Mouse (Mus musculus): ENCODE measurements at regions not wholly inside any gene's neighbourhood (a gene's known extent, or its start where the extent isn't known, plus 50 kb on each side); places are given as distances from the start of the nearest gene placed in this dataset.

- no peaks in the 10 kb centered on the region for H3K79me2 ChIP-seq (ENCODE audit: control insufficient read depth, insufficient read depth, low read length, poor library complexity)
- H3K36me3 ChIP-seq (ENCODE audit: control insufficient read depth in 1 of 2, insufficient read depth in 2 of 2, low read length in 2 of 2) = no peaks in the 10 kb centered on the region
- H3K4me1 ChIP-seq (ENCODE audit: control insufficient read depth in 1 of 2, insufficient read depth in 2 of 2, low read length in 2 of 2) = no peaks in the 10 kb centered on the region
- no peak overlapping the region for H3K27ac ChIP-seq (ENCODE audit: control insufficient read depth, low read depth, low read length)
- no peaks in the 10 kb centered on the region for H3K9me3 ChIP-seq (replicated peaks; ENCODE audit: insufficient read depth, low read length)
- H3K9ac ChIP-seq (ENCODE audit: control insufficient read depth, low read depth, low read length, poor library complexity, severe bottlenecking) = no peak overlapping the region
- TF ChIP-seq MYC (IDR thresholded peaks at IDR 0.05; ENCODE audit: low read depth, low read length) (no peak), GABPA (IDR thresholded peaks at IDR 0.05; ENCODE audit: low read depth, low read length) (no peak), ZKSCAN1 (IDR thresholded peaks at IDR 0.05; ENCODE audit: low read depth, low read length) (no peak), SIN3A (IDR thresholded peaks at IDR 0.05; ENCODE audit: low read length) (no peak), GATA1 (IDR thresholded peaks at IDR 0.05; ENCODE audit: low read depth, low read length) (no peak), ZMIZ1 (IDR thresholded peaks at IDR 0.05; ENCODE audit: low read depth, low read length) (no peak), ZNF384 (IDR thresholded peaks at IDR 0.05; ENCODE audit: low read depth, low read length) (no peak), TCF12 (IDR thresholded peaks at IDR 0.05; ENCODE audit: low read depth, low read length) (no peak), E2F4 (IDR thresholded peaks at IDR 0.05; ENCODE audit: borderline replicate concordance, low read depth, low read length) (no peak), CTCF (IDR thresholded peaks at IDR 0.05 in 2 of 3, conservative IDR thresholded peaks at IDR 0.05 in 1 of 3; ENCODE audit: control insufficient read depth in 1 of 3, insufficient read depth in 1 of 3, low read depth in 2 of 3, low read length in 3 of 3, poor library complexity in 1 of 3, severe bottlenecking in 1 of 3) (no peak), ETS1 (IDR thresholded peaks at IDR 0.05; ENCODE audit: low read depth, low read length) (no peak), CHD2 (IDR thresholded peaks at IDR 0.05; ENCODE audit: low read length) (no peak)
- DNase-seq (ENCODE audit: low read depth, low spot score) = no peak
- no peaks in the 10 kb centered on the region; a peak in 1 of 4 replicates for H3K27me3 ChIP-seq (ENCODE audit: control insufficient read depth in 1 of 2, insufficient read depth in 2 of 2, low read length in 2 of 2)
- no peak overlapping the region for H3K4me3 ChIP-seq (ENCODE audit: control insufficient read depth in 1 of 2, insufficient read depth in 1 of 2, low read depth in 2 of 2, low read length in 2 of 2)
Measured at GRCm38 (mm10) chr1:43367151-43367895, 77.1 kb upstream of the Nck2 start.

GRCm38 (mm10) chr1:43371863-43372262, 72.5 kb upstream of the Nck2 start:
- Histone ChIP-seq H3K27me3 (ENCODE audit: control insufficient read depth in 1 of 2, insufficient read depth in 2 of 2, low read length in 2 of 2) (no peaks in the 10 kb centered on the region), H3K36me3 (ENCODE audit: control insufficient read depth in 1 of 2, insufficient read depth in 2 of 2, low read length in 2 of 2) (no peaks in the 10 kb centered on the region), H3K27ac (ENCODE audit: control insufficient read depth, low read depth, low read length) (no peak overlapping the region), H3K9ac (ENCODE audit: control insufficient read depth, low read depth, low read length, poor library complexity, severe bottlenecking) (no peak overlapping the region), H3K4me1 (ENCODE audit: control insufficient read depth in 1 of 2, insufficient read depth in 2 of 2, low read length in 2 of 2) (no peaks in the 10 kb centered on the region; a peak in 1 of 4 replicates), H3K9me3 (replicated peaks; ENCODE audit: insufficient read depth, low read length) (no peaks in the 10 kb centered on the region), H3K79me2 (ENCODE audit: control insufficient read depth, insufficient read depth, low read length, poor library complexity) (no peaks in the 10 kb centered on the region), H3K4me3 (ENCODE audit: control insufficient read depth in 1 of 2, insufficient read depth in 1 of 2, low read depth in 2 of 2, low read length in 2 of 2) (no peak overlapping the region)
- TF ChIP-seq BHLHE40 (IDR thresholded peaks at IDR 0.05; ENCODE audit: borderline replicate concordance, low read depth, low read length) = no peak
- no peak for TF ChIP-seq MYC (IDR thresholded peaks at IDR 0.05; ENCODE audit: low read depth, low read length)
- no peak for TF ChIP-seq RAD21 (IDR thresholded peaks at IDR 0.05; ENCODE audit: low read depth, low read length)
- TF ChIP-seq POLR2A (IDR thresholded peaks at IDR 0.05; ENCODE audit: control insufficient read depth in 1 of 2, insufficient read depth in 1 of 2, low read depth in 1 of 2, low read length in 2 of 2, poor library complexity in 1 of 2) = no peak
- no peak for TF ChIP-seq GATA1 (IDR thresholded peaks at IDR 0.05; ENCODE audit: low read depth, low read length)
- TF ChIP-seq MEF2A (IDR thresholded peaks at IDR 0.05; ENCODE audit: extremely low read depth, insufficient replicate concordance, low read depth, low read length, poor library complexity, severe bottlenecking) = no peak
- no peak for TF ChIP-seq EP300 (IDR thresholded peaks at IDR 0.05; ENCODE audit: low read depth in 1 of 2, low read length in 2 of 2)
- TF ChIP-seq E2F4 (IDR thresholded peaks at IDR 0.05; ENCODE audit: borderline replicate concordance, low read depth, low read length) = no peak
- TF ChIP-seq USF2 (IDR thresholded peaks at IDR 0.05; ENCODE audit: borderline replicate concordance in 1 of 2, insufficient read depth in 1 of 2, low read depth in 1 of 2, low read length in 2 of 2) = no peak
- TF ChIP-seq JUND (IDR thresholded peaks at IDR 0.05; ENCODE audit: low read depth, low read length) = no peak
- no peak for TF ChIP-seq GABPA (IDR thresholded peaks at IDR 0.05; ENCODE audit: low read depth, low read length)
- DNase-seq (ENCODE audit: low read depth, low spot score) = no peak
